Mouse (Mus musculus) spleen, postnatal 10 days (tissue): ENCODE measurements around the gene Kctd4.
"Not testable (repeated sequence)": the region's sequence is repeated elsewhere in the genome, so short reads cannot be mapped to it uniquely, and the experiment has no call there.

Experiments
- DNase-seq, 2 experiments: peaks; one replicate each; pipeline ENCODE4 v3.0.0; 2021 to 2022; ENCODE audit warnings: low spot score in 2 of 2

Gene Kctd4

DNA sequence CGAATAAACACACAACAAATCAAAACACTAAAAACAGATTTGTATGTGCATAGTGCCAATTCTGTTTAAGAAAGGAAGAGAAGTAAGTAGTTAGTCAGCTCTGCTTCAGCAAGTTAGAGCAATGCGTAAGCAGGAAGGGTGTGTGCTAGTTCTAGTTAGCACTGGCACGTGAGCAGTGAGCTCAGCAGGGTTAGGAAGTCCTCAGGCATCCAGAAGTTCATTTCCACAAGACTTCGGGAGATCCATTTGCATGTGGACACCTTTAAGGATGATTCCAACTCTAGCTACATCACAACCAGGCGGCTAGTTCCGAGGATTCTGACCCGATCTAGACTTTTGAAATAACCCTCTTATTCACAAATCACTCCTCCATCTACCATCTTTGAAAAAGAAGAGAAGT is at the start of gene Kctd4:
Gene Kctd4, plus strand, starts transcription at position 244 of the 400 bp plus-strand sequence.
- DNase-seq = no peak

DNA sequence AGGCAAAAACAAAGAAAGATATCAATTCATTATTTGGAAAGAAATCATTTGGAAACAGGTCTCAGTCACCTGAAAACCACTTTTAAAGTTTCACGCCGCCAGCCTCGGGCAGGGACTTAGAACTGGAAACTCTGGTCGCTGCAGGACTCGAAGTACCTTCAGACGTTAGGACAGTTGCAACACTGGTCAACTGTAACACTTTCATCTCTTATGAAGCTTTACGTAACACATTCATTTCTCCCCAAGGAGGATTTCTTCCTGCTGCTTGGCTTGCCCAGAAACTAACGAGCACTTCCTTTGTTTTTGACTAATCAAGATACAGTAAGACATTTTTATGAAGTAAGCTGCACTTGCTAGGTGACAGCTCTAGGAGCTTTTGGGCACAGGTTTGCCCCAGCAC is 47.9 kb upstream of the Kctd4 start:
- DNase-seq = no peak

DNA sequence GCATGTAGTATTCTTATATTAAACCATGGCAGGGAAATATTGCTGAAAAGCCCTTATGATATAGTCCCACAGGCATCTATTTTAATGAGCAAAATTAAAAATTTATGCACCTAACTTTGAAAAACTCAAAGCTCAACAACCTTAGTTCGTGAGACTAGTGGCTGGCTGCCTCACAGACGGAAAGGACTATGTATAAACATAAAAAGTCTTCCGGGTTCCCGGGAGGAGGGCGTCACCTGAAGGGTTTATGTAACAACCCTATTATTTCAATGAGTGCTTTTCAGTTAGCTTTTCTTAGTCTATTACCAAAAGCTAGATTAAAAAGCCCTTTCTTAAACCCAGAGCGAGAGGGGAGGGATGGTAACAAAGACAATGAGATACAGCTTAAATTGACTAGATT is 42.8 kb upstream of the Kctd4 start:
- DNase-seq = no peak

DNA sequence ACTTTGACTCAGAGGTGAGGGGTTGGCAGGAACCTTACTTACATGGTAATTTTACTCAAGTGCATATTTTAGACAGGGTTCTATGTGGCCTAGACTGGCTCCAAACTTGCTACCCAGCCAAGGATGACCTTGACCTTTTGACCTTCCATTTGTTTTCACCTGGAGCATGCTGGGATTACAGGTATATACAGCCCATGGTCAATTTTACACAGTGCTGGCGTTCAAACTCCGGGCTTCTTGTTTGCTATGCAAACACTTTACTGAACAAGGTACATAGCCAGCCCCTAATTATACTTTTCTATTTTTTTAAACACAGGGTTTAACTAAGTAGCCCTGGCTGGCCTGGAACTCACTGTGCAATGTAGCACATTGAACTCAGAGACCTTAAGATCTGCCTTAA is 42.1 kb upstream of the Kctd4 start:
- no peak for DNase-seq

DNA sequence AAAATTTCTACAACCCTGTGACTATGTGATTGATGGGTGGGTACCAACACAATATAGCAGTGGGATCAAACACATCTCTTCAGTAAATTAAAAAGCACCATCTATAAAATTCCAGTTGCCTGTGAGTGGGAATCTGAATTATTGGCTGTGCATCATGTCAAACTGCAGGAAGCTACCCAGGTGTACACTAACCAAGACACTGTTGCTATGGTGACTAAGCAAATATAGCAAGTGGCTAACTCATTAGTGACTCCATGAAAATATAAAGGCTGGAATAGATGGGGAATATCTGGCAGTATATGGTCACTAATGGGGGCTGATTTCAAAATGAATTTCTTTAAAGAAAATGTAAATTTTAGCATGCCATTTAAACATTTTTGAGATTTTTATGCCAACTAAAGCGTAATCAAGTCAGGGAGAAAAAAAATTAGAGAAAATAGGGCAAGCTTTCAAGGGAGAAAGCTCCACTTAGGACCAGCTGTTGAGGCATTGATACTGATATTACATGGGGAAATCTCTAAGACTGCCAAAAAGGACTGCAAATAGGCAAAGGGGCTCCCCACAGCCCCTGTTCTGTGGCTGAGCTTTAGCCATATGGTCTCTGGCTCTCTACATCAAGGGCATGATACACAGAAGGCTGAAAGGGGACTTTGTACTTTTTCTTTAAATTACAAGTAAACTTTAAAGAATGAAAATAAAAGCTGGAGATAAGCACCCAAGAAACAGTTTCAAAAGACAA is 31.3 kb upstream of the Kctd4 start:
- DNase-seq = no peak

DNA sequence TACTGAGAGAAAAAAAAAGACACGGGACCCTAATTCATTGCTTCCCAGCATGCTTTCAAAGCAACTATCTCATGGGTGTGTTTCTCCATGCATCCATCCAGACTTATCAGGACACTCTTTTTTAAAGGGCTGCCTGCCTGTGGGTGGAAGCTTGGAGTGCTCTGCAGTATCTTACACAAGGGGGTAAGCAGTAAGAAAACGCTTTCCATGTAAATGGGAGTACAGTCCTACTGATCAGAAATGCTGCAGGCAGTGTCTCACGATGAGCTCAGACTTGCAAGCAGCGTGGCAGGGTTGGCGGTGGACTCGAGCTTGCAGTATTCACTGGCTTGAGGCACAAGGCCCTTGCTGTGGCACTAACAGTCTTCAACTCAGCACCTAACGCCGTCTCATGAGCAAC is 25.1 kb upstream of the Kctd4 start:
- DNase-seq = not testable (repeated sequence)

DNA sequence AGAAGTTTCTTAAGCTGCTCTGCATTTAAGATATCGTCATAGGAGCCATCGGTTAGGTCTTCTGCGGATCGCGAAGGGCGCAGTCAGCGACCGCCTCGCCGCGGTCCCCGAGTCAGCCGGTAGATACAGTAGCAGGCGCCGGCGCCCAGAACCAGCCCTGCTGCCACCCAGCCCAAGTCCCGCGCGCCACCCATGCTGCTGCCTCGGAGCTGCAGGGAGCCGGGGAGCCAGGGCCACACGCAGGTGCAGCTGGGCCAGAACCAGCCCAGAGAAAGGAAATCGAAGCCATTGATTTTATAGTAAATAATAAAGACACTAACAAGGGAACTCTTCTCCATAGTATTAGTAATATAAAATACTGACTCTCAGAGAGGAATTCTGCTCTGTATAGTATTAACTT is 23.5 kb upstream of the Kctd4 start:
- DNase-seq = peak in 1 of 2 experiments; percentile 31

DNA sequence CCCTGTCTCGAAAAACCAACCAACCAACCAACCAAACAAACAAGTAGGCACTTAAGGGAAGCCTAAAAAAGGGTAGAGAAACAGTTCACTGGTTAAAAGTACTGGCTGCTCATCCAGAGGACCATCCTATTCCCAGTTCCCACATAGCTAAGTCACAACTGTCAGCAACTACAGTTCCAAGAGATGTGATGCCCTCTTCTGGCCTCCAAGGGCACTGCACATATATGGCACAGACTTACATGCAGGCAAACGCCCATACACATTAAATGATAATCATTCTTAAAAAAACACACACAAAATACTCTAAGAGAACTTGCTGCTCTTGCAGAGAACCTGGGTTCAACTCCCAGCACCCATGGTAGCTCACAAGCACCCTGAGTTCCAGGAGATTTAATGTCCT is 20.4 kb upstream of the Kctd4 start:
- peak in 1 of 2 experiments; percentile 32 for DNase-seq

GRCm38 (mm10) chr14:75937714-75938113 is 17.1 kb upstream of the Kctd4 start:
- DNase-seq = no peak

DNA sequence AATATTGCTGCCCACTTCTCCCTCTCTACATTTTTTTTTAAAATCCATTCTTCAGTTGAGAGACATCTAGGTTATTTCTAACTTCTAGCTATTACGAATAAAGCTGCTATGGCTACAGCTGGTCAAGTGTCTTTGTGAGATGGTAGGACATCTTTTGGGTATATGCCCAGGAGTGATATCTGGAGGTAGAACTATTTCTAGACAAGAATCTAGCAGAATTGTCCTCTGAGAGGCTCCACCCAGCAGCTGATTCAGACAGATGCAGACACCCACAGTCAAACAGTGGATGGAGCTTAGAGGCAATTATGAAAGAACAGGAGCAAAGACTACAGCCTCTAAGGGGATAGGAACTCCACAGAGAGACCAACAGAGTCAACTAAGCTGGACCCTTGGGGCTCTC is 13.3 kb upstream of the Kctd4 start:
- no peak for DNase-seq

- no peak for DNase-seq
Measured at GRCm38 (mm10) chr14:75942365-75942764, 12.4 kb upstream of the Kctd4 start.

GRCm38 (mm10) chr14:75947674-75948073 is 7.1 kb upstream of the Kctd4 start:
- no peak for DNase-seq

DNA sequence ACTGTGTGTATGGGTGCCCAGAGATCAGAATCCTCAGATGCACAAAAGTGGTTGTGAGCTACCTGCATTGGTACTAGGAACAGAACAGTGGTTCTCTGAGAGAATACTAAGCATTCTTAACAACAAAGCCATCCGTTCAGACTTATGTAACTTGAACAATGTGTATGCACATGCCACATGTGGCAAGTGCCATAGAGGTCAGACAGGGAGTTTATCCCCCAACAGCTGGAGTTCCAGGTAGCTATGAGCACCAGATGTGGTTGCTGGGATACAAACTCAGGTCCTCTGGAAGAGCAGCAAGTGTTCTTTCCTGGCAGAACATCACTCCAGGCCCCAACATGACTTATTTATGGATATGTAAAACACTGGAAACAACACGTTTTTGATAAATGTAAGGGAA is 1.8 kb upstream of the Kctd4 start:
- DNase-seq = no peak

GRCm38 (mm10) chr14:75962250-75962649 is 7.4 kb downstream of the Kctd4 start:
- DNase-seq = no peak

- DNase-seq = no peak
Measured at GRCm38 (mm10) chr14:75963215-75963614, 8.4 kb downstream of the Kctd4 start.

DNA sequence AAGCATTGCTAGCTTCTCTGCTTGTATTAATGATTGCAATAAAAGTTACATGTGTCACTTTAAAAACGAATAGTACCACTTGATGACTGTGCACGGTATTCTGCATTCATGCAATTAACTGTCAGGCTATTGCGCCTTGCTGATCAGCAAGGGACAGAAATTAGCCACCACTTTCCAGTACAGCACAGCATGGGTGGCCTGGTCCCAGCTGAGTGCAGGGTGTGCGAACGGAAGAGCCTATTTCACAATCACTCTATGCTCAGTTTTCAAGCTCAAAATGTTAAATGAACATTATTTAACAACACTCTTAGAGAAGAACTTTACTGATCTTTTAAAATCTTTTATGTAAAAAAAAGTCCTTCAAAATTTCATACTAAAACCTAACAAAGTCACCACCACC is 9.2 kb downstream of the Kctd4 start:
- DNase-seq = no peak

- DNase-seq = no peak
Measured at GRCm38 (mm10) chr14:75964433-75964832, 9.6 kb downstream of the Kctd4 start.

GRCm38 (mm10) chr14:75967291-75967690 is 12.5 kb downstream of the Kctd4 start:
- no peak for DNase-seq

- no peak for DNase-seq
Measured at GRCm38 (mm10) chr14:75976107-75976506, 21.3 kb downstream of the Kctd4 start.

DNA sequence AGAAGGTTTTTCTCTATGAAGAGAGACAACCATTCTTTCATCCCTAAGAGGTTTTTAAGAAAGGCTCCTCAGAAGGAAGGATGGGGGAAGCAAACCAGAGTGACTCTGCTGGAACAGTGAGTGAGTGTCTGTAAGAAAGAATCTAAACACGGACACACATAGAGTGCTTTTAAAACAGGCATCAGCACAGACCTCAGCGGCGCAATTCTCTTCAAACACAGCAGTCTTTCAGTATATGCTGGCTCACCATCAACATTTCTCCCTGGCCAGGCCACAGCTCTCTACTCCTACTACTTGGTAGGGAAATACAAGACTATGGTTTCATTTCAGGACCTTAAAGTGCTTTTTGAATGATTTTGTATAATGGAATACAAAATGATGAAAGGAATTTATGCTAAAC is 26.4 kb downstream of the Kctd4 start:
- DNase-seq = no peak

DNA sequence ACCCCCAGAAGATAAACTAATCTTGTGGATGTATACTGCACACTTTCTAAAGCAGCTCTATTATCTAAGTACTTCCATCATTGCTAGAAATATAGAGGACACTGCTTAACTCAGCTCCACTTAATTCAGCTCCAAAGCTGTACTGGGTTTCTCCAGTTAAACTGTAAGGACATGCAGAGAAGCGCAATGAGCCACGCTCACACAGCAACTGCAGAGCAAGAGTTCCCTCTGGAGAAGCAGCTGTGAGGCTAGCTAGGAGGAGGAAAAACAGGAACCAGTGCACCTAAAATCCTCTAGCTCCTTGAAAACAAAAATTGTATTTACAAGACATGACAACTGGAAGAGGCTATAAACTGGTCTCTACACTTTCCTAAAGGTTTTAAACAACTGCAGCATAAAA is 29.1 kb downstream of the Kctd4 start:
- no peak for DNase-seq

DNA sequence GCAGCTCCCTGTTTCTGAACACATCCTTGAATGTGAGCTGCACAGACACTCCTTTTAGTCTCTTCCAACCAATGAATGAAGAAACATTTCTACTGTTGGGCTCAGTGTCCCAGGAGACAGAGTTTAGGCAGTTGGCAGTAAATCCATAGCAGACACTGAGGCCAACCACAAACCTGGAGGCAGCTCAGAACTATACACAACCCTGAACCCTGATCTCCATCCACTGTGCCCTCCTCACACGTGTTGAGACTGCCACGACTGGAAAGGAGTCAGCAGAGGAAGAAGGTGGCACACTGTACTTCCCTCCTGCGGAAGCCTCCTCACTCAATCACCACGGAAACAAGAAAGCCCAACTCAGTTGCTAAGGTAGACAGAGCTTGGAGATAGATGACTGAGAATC is 30.3 kb downstream of the Kctd4 start:
- DNase-seq = no peak

- DNase-seq = no peak
Measured at GRCm38 (mm10) chr14:75986878-75987483, 32.2 kb downstream of the Kctd4 start.

- DNase-seq = no peak
Measured at GRCm38 (mm10) chr14:75989168-75989567, 34.4 kb downstream of the Kctd4 start.
